13 mouse cellular contexts compared by ENCODE assay signal in the genomic region with DNA sequence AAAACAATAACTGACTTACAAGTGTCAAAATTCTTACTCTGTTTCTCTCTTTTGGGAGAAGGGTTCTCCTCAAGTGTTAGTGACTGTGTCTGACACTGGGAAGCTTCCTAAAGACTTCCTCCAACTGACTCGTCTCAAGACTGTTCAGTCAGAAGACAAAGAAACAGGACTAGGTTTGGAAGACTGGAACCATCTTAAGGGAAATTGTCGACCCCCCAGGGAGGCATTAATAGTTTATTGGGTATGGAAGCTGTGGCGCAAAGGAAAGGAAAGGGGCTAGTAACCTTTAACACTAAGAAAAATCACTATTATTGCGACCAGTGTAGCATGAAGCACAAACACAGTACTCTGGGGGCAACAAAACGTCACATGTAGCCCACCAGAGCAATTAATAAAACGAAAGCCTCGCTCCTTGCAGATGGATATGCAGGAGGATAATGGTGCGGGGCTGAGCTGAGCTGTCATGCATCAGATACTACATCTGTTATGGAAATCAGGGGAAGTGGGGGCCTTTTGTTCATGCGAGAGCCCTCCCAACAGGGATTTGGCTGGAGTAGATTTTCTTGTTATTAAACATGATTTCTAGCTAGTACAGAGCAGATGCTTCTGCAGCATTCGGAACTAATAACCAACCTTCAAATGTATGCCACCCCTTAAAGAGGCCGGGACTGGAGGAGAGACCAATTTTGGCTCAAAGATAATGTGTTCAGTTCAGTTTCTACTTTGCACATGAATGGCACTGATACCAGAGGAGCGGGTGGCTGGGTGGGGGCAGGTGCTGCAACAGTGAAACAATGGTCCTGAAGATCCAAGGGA.
DNase-seq lines count a peak whose midpoint lies in the region; ATAC-seq lines count a peak whose summit lies in the region.
"Had no signal": no experiment of that assay in that cellular context is flagged by ENCODE, and none has a peak within 500 bp of the region (broad histone marks: within the 10 kb centered on the region; RNA-seq: fewer than 3 reads in every experiment).

No protein-coding gene starts in this region.

- no peaks in the 10 kb centered on the region for H3K36me3 ChIP-seq in embryonic facial prominence, embryonic 13.5 days
- H3K36me3 ChIP-seq in hindbrain, embryonic 13.5 days, result no peaks in the 10 kb centered on the region
- no peaks in the 10 kb centered on the region for H3K36me3 ChIP-seq in midbrain, embryonic 16.5 days (ENCODE audit: control insufficient read depth, insufficient read depth, low read length)

- H3K4me3 ChIP-seq in embryonic facial prominence, embryonic 13.5 days, result no peak overlapping the region
- no peak overlapping the region for H3K4me3 ChIP-seq in hindbrain, embryonic 13.5 days
- H3K4me3 ChIP-seq in midbrain, embryonic 16.5 days (ENCODE audit: low read depth, low read length), result no peak overlapping the region
- H3K4me3 ChIP-seq: myocyte had no signal

- peak; percentile 63 for DNase-seq in ZHBTc4 (ENCODE audit: low read depth, low spot score)
- DNase-seq in spleen, adult 18-20 months, result no peak
- DNase-seq in frontal cortex, postnatal 36 days (ENCODE audit: low spot score in 2 of 2), result no peak
- no peak for DNase-seq in adrenal gland, adult (ENCODE audit: inconsistent age in 2 of 2, low spot score in 1 of 2)
- DNase-seq: gastrocnemius, postnatal 14 days; lung, embryonic 14.5 days; right cerebral cortex, postnatal 14 days had no signal

- H3K4me1 ChIP-seq in embryonic facial prominence, embryonic 13.5 days, result peaks cover 10% of the 10 kb centered on the region
- peaks cover 70% of the 10 kb centered on the region for H3K4me1 ChIP-seq in hindbrain, embryonic 13.5 days (replicated peaks)
- peaks cover 29% of the 10 kb centered on the region for H3K4me1 ChIP-seq in midbrain, embryonic 16.5 days (ENCODE audit: control insufficient read depth, insufficient read depth, low read length)

- H3K9ac ChIP-seq in embryonic facial prominence, embryonic 13.5 days, result no peak overlapping the region
- H3K9ac ChIP-seq in hindbrain, embryonic 13.5 days, result no peak overlapping the region
- no peak overlapping the region for H3K9ac ChIP-seq in midbrain, embryonic 16.5 days (ENCODE audit: low read depth, low read length)
- H3K9ac ChIP-seq: lung, embryonic 14.5 days had no signal

- H3K27ac ChIP-seq in embryonic facial prominence, embryonic 13.5 days, result no peak overlapping the region
- peak overlapping the region; percentile 83 for H3K27ac ChIP-seq in hindbrain, embryonic 13.5 days
- peak overlapping the region; percentile 72 for H3K27ac ChIP-seq in midbrain, embryonic 16.5 days (ENCODE audit: low read length)
- H3K27ac ChIP-seq: kidney, postnatal 0 days had no signal

- H3K27me3 ChIP-seq in embryonic facial prominence, embryonic 13.5 days, result no peaks in the 10 kb centered on the region; the same call in 1 of the 2 replicates
- H3K27me3 ChIP-seq in hindbrain, embryonic 13.5 days, result no peaks in the 10 kb centered on the region
- H3K27me3 ChIP-seq in midbrain, embryonic 16.5 days (ENCODE audit: control insufficient read depth, insufficient read depth, low read depth, low read length), result no peaks in the 10 kb centered on the region

- ATAC-seq in embryonic facial prominence, embryonic 13.5 days (ENCODE audit: insufficient number of reproducible peaks, insufficient read depth, low FRiP score, low TSS enrichment, low read depth), result no peak
- ATAC-seq in hindbrain, embryonic 13.5 days (ENCODE audit: low FRiP score), result peak; percentile 85
- ATAC-seq in midbrain, embryonic 16.5 days, result peak; percentile 71
- ATAC-seq in erythroblast, adult 5-6 weeks (replicated peaks; ENCODE audit: low FRiP score, poor library complexity, severe bottlenecking), result no peak

- H3K9me3 ChIP-seq in embryonic facial prominence, embryonic 13.5 days, result no peaks in the 10 kb centered on the region
- no peaks in the 10 kb centered on the region for H3K9me3 ChIP-seq in hindbrain, embryonic 13.5 days
- no peaks in the 10 kb centered on the region for H3K9me3 ChIP-seq in midbrain, embryonic 16.5 days (replicated peaks; ENCODE audit: control insufficient read depth, low read length, poor library complexity, severe bottlenecking)

- WGBS in embryonic facial prominence, embryonic 13.5 days, result 41% methylated on average over 12 of the region's 12 CpGs
- 14% methylated on average over 12 of the region's 12 CpGs for WGBS in hindbrain, embryonic 13.5 days
- WGBS in midbrain, embryonic 16.5 days, result 12% methylated on average over 12 of the region's 12 CpGs

- H3K4me2 ChIP-seq in embryonic facial prominence, embryonic 13.5 days, result peak overlapping the region; percentile 27; the same call in 1 of the 2 replicates
- peak overlapping the region; percentile 26 for H3K4me2 ChIP-seq in hindbrain, embryonic 13.5 days
- H3K4me2 ChIP-seq in midbrain, embryonic 16.5 days (ENCODE audit: low read length), result peak overlapping the region; percentile 4
- H3K4me2 ChIP-seq: lung, embryonic 14.5 days had no signal

Comparison
In these comparisons a context has a peak if more than half of its experiments do, and no peak if none do; other contexts are left out.
1. ATAC-seq: peak in hindbrain, embryonic 13.5 days (single experiment) and midbrain, embryonic 16.5 days (single experiment); none in embryonic facial prominence, embryonic 13.5 days (single experiment) and erythroblast, adult 5-6 weeks (single experiment).
2. Peak in every context shown above with its lines, with median percentiles within 50 percentile points of each other: H3K4me2 ChIP-seq.